Mouse (Mus musculus) thymus, postnatal 36 days (tissue): Measurements from ENCODE around the gene Sdc1.

Experiments
- DNase-seq, 2 experiments: peaks; one replicate each; pipeline ENCODE4 v3.0.0; 2022; ENCODE audit warnings: mixed read lengths in 2 of 2

Gene Sdc1

GRCm38 (mm10) chr12:8829032-8829660, 58.0 kb downstream of the Sdc1 start:
- no peak for DNase-seq

- no peak for DNase-seq
Observed at GRCm38 (mm10) chr12:8829661-8830040, 58.5 kb downstream of the Sdc1 start.

GRCm38 (mm10) chr12:8830967-8831635, 60.0 kb downstream of the Sdc1 start:
- no peak for DNase-seq

DNA sequence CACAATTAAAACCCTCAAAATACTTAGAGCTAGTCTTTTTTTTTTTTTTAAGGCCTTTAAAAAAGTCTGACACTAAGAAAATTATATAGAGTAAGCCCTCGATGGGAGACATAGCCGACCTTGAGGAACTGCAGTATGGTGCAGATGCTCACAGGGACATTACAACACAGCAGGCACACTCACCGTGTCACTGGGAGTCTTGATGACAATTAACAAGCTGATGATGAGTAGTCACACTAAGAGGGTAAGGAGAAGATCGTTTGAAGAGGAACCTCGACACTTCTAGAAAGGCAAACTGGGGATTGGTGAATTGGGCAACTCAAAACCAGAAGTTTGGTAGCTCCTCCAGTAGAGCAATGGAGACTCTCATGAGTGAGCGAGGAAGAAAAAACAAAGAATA, 60.6 kb downstream of the Sdc1 start:
- no peak for DNase-seq

DNA sequence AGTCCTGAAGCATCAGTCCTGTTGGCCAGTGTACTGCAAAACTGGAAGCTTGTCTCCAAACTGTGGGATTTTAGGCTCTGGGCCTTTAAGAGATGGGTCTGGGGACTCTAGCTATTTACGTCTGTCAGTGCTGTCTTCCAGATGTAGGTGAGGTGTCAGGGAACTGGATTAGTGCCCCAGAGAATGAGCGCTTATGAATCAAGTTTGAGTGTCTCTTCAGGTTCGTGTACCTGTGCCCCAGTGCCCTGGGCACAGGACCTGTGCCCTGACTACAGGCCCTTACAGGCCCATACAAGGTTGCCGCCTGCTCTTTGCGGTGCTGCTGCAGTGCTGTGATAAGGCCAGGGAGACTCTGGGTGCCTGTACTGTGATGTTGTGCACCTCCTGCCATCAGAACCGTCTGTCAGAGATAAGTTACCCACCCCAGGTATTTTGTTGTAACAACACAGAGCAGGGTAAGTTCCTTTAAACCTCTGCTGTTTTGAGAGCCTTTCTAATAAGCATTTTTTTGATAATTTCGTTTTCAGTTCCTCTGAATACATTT, 69.7 kb downstream of the Sdc1 start:
- DNase-seq = no peak

DNA sequence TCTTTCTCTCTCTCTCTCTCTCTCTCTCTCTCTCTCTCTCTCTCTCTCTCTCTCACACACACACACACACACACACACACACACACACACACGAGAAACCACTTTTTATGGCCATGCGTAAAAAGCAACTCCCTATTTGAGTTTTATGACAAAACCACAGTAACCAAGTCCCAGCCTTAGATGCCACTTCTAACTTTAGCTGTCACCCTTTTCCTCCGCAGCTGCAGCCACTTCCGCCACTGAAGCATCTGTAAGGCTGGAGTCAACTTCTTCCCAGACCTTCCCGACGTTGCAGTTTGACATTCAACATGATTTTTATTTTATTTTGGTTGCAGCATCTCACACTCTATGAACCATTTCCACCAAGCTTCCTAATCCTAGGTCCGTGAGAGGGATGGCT, 71.6 kb downstream of the Sdc1 start:
- DNase-seq = peak; percentile 43 to 64
